Mouse (Mus musculus) C2C12 (cell line): Measurements from ENCODE around the gene Gm37240. TPM values are rescaled to one million over a fixed set of nuclear protein-coding genes. Genes with fewer than 3 reads are reported as not detected.

Experiments used
- H3K27me3 ChIP-seq: one replicate; pipeline ENCODE4 v1.6.1; 2011; ENCODE audit not compliant: control insufficient read depth, insufficient read depth, insufficient read length
- H3K36me3 ChIP-seq: one replicate; pipeline ENCODE4 v1.6.1; 2011; ENCODE audit not compliant: control insufficient read depth, insufficient read depth
- H3K4me3 ChIP-seq: one replicate; pipeline ENCODE4 v1.5.1; 2011; ENCODE audit warnings: mild to moderate bottlenecking, control low read depth; ENCODE audit not compliant: poor library complexity, insufficient read depth, severe bottlenecking
- H3K79me2 ChIP-seq: one replicate; pipeline ENCODE4 v1.6.1; 2011; ENCODE audit not compliant: control insufficient read depth, insufficient read depth
- H3K79me3 ChIP-seq: one replicate; pipeline ENCODE4 v1.6.1; 2011; ENCODE audit warnings: low read depth, control low read depth
- H3ac ChIP-seq: one replicate; pipeline ENCODE3; 2011; ENCODE audit warnings: low read depth; ENCODE audit not compliant: control insufficient read depth, insufficient read length
- CEBPB ChIP-seq: IDR thresholded peaks from one replicate; pipeline ENCODE4 v1.6.1; 2011; ENCODE audit warnings: low read depth, mild to moderate bottlenecking, control low read depth, moderate library complexity
- CTCF ChIP-seq: IDR thresholded peaks from one replicate; pipeline ENCODE4 v1.5.1; 2011; ENCODE audit not compliant: control insufficient read depth, insufficient read depth, insufficient read length
- FOSL1 ChIP-seq: IDR thresholded peaks from one replicate; pipeline ENCODE4 v1.8.0; 2011; ENCODE audit warnings: mild to moderate bottlenecking, low read length; ENCODE audit not compliant: poor library complexity, insufficient read depth, severe bottlenecking
- MAX ChIP-seq: IDR thresholded peaks from one replicate; pipeline ENCODE4 v1.6.1; 2011; ENCODE audit warnings: mild to moderate bottlenecking, control low read depth
- MYOD1 ChIP-seq: IDR thresholded peaks from one replicate; pipeline ENCODE4 v1.6.1; 2011; ENCODE audit warnings: low read depth; ENCODE audit not compliant: control insufficient read depth, insufficient read length
- MYOG ChIP-seq: IDR thresholded peaks from one replicate; pipeline ENCODE4 v1.6.1; 2011; ENCODE audit not compliant: control insufficient read depth, insufficient read length; ENCODE audit errors: extremely low read depth
- USF1 ChIP-seq: IDR thresholded peaks from one replicate; pipeline ENCODE4 v1.6.1; 2011; ENCODE audit warnings: low read depth, mild to moderate bottlenecking, control low read depth, moderate library complexity
- polyA plus RNA-seq: library from polyadenylated mRNA; unstranded; fragments of >200 nt; fragmentation: generic; extraction: Trizol; gene quantifications from one replicate; pipeline ENCODE4 v1.2.1, GENCODE M21; 2012; ENCODE audit warnings: missing spikeins

Gm37240 gene
- polyA plus RNA-seq, 1 experiment: 7.3 TPM

DNA sequence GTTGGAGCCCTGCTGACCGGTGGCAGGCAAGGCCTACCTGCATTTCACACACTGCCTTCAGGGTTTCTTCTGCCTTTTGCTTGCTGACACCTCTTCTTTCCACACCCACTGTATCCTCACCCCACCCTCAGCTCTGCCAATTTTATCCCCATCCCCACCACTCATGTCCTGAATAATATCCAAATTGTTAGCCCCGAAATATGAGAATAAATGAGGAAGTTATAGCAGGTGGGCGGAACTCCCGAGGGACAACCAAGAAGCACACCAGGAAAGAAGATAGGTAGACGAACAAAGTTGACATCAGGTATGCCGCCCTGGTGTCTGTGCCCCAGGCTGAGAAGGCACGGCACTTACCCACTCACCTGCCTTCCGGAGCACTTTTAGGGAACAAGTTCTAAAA, 1207.8 kb downstream of the Gm37240 start:
- no peak for TF ChIP-seq MYOD1
- H3K36me3 ChIP-seq: no peaks in the 10 kb centered on the region

DNA sequence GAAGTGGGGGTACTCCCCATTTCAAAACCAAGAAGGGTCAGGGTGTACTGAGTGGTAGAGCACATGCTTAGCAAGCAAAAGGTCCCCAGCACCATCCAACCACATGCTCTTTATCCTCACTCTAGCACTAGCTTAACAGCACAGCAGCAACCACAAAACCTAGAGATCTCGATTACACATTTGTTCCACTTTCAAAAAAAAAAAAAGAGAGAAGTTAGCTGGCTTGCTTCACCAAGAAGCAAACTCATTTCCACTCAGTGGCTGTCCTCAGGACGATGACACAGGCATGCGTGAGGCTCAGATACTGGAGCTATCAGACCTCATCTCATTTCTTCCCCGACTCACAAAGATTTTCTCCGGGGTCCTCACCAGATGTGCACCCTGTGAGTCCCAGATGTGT, 1208.4 kb downstream of the Gm37240 start:
- no peak for TF ChIP-seq USF1
- no peak for TF ChIP-seq MYOD1
- no peak for TF ChIP-seq CTCF
- TF ChIP-seq MAX: no peak
- no peak for TF ChIP-seq CEBPB
- no peak for TF ChIP-seq FOSL1
- TF ChIP-seq MYOG: no peak
- H3K79me3 ChIP-seq: no peaks in the 10 kb centered on the region
- no peaks in the 10 kb centered on the region for H3K79me2 ChIP-seq
- H3K36me3 ChIP-seq: no peaks in the 10 kb centered on the region
- no peak overlapping the region for H3K4me3 ChIP-seq
- H3K27me3 ChIP-seq: peaks cover 12% of the 10 kb centered on the region
- no peak overlapping the region for H3ac ChIP-seq

More for the DNA sequence above, 1207.8 kb downstream of the Gm37240 start:
- Histone ChIP-seq H3K4me3 (no peak overlapping the region), H3K79me2 (no peaks in the 10 kb centered on the region), H3K79me3 (no peaks in the 10 kb centered on the region), H3ac (no peak overlapping the region), H3K27me3 (peaks cover 12% of the 10 kb centered on the region)

DNA sequence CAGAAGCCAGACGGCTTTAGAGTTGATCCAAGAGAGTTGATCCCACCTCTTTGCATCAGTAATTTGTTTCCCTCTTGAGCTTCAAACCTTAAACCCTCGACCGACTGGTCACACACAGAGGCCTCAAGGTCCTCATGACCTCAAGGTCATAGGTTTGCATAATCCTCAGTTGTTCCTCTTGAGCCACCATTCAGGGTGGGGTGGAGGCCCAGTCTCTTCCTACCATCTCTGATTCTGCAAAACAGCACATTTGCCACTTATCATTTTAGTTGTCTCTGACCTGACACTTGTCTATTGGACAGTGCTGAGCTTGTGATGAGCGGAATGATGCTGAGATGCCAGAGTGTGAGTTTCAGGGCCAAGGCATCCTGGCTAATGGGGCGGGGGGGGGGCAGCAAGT, 1211.6 kb downstream of the Gm37240 start:
- Histone ChIP-seq H3K4me3 (no peak overlapping the region), H3K36me3 (no peaks in the 10 kb centered on the region), H3ac (no peak overlapping the region), H3K27me3 (no peaks in the 10 kb centered on the region), H3K79me3 (no peaks in the 10 kb centered on the region), H3K79me2 (no peaks in the 10 kb centered on the region)
- TF ChIP-seq MAX (no peak), FOSL1 (no peak), MYOG (no peak), CEBPB (no peak), USF1 (no peak), CTCF (no peak), MYOD1 (no peak)

DNA sequence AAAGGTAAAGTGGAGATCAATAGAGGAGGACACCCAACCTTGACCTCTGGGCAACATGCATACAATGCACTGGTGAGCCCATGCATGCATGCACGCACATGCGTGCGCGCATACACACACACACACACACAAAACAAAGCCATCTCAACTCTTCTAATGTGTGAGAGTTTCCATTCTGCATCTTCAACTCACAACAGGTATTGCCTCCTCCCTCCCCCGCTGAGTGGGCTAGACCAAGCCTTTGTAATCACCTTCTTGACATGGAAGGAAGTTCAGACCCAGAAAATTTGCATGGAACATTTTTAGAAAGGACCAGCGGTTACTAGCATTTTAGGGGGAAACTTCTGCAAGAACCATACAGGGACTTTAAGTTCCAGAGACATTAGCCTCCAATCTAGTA, 1213.8 kb downstream of the Gm37240 start:
- TF ChIP-seq CTCF (no peak), MAX (no peak), MYOG (no peak), FOSL1 (no peak), MYOD1 (no peak), USF1 (no peak), CEBPB (no peak)
- Histone ChIP-seq H3K79me2 (no peaks in the 10 kb centered on the region), H3ac (no peak overlapping the region), H3K79me3 (no peaks in the 10 kb centered on the region), H3K27me3 (no peaks in the 10 kb centered on the region), H3K4me3 (no peak overlapping the region), H3K36me3 (no peaks in the 10 kb centered on the region)

DNA sequence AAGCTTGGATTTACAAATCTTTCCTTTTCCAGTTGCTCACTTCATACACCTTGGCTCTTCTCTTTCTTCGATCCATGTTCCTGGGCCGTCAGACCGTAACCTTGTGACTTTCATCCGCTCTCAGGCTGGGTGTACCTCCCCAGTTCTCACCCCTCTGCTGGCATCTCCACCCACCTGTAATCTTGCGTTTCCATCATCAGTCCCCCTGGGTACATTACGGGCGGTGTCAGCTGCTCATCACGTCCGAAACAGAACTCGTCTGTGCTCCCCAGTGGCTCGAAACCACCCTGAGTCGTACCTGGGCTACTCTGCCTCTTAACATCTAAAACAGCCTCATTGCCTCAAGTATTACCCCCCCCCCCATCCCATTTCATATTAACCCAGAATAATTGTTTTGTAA, 1215.2 kb downstream of the Gm37240 start:
- no peaks in the 10 kb centered on the region for H3K36me3 ChIP-seq
- no peaks in the 10 kb centered on the region for H3K79me3 ChIP-seq
- peaks cover 5% of the 10 kb centered on the region for H3K27me3 ChIP-seq
- H3K4me3 ChIP-seq: no peak overlapping the region
- H3K79me2 ChIP-seq: no peaks in the 10 kb centered on the region
- TF ChIP-seq CEBPB (no peak), MYOG (no peak), FOSL1 (no peak)
- no peak overlapping the region for H3ac ChIP-seq

DNA sequence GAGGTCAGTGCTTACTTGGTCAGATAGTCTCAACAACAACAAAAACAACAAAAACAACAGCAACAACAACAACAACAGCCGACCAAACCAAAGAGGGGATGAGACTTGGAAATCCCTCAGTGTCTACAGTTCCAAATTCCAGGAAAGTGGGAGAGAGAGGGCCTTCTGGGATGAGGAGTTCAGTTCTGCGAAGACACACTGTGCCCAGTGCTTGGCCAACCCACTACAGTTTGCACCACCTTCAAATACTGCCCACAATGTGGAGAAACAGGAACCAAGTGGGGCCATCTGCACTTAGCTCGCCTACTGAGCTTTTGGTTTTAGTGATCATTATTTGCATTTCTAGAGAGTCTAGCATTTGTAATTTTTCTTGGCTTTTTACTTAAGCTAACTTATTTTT, 1218.4 kb downstream of the Gm37240 start:
- H3K36me3 ChIP-seq: no peaks in the 10 kb centered on the region
- TF ChIP-seq FOSL1 (no peak), MYOD1 (no peak), MYOG (no peak), CTCF (no peak), USF1 (no peak), MAX (no peak), CEBPB (no peak)
- no peaks in the 10 kb centered on the region for H3K79me3 ChIP-seq
- H3ac ChIP-seq: no peak overlapping the region
- H3K27me3 ChIP-seq: peaks cover 8% of the 10 kb centered on the region
- no peaks in the 10 kb centered on the region for H3K79me2 ChIP-seq
- H3K4me3 ChIP-seq: no peak overlapping the region
